Mouse (Mus musculus): ENCODE results near the gene Slc23a4.

GRCm38 (mm10) chr6:34920631-34921030, 67.6 kb downstream of the Slc23a4 start:
- TF ChIP-seq POLR2A (IDR thresholded peaks at IDR 0.05; ENCODE audit: borderline replicate concordance, low read depth, low read length), result no peak
- TF ChIP-seq CTCF (IDR thresholded peaks at IDR 0.05; ENCODE audit: low read depth, low read length), result no peak
